Comparison of ENCODE assay signal across 8 mouse cellular contexts in genomic region chr8:123476911-123477736, GRCm38 (mm10). TPM values are rescaled to one million over a fixed set of nuclear protein-coding genes. Genes with fewer than 3 reads are reported as not detected.
DNase-seq lines count a peak whose midpoint lies in the region; ATAC-seq and TF ChIP-seq lines count a peak whose summit lies in the region.

No protein-coding gene starts in this region.

- DNase-seq in layer of hippocampus, adult 11-12 months (ENCODE audit: low spot score), result peak; percentile 28
- no peak for DNase-seq in layer of hippocampus, adult 9-10 months (ENCODE audit: low spot score)
- DNase-seq in MEL-GATA-1-ER (ENCODE audit: extremely low read depth, low read depth), result peak; percentile 43
- DNase-seq in thymus, postnatal 25 days, result peak; percentile 3
- DNase-seq in urinary bladder, postnatal 4 days (ENCODE audit: low spot score in 2 of 2), result no peak

- peak overlapping the region; percentile 84 for H3K27ac ChIP-seq in intestine, postnatal 0 days (ENCODE audit: low read depth, low read length)

- H3K4me2 ChIP-seq in intestine, postnatal 0 days (replicated peaks; ENCODE audit: low read depth), result peak overlapping the region; percentile 84

- peak; percentile 37 for ATAC-seq in erythroid progenitor cell, adult 5-6 weeks (replicated peaks; ENCODE audit: low FRiP score, poor library complexity, severe bottlenecking)
- peak; percentile 29 for ATAC-seq in intestine, postnatal 0 days
- ATAC-seq in megakaryocyte progenitor cell, adult 5-6 weeks (replicated peaks; ENCODE audit: poor library complexity), result peak; percentile 20

- 7% methylated on average over 34 of the region's 34 CpGs for WGBS in intestine, postnatal 0 days

- H3K4me1 ChIP-seq in intestine, postnatal 0 days (replicated peaks; ENCODE audit: control insufficient read depth, insufficient read depth, low read length), result peaks cover 8% of the 10 kb centered on the region; the same call in 1 of the 2 replicates

- no peak for TF ChIP-seq CTCF in intestine, postnatal 0 days (IDR thresholded peaks at IDR 0.05; ENCODE audit: low read depth)

- H3K4me3 ChIP-seq in intestine, postnatal 0 days (ENCODE audit: low read depth, low read length), result peak overlapping the region; percentile 89

- peak overlapping the region; percentile 81 for H3K9ac ChIP-seq in intestine, postnatal 0 days (ENCODE audit: low read depth, low read length)

- no peaks in the 10 kb centered on the region for H3K9me3 ChIP-seq in intestine, postnatal 0 days (ENCODE audit: control insufficient read depth)

- no peaks in the 10 kb centered on the region for H3K27me3 ChIP-seq in intestine, postnatal 0 days (replicated peaks; ENCODE audit: control insufficient read depth, insufficient read depth, low read length)

- H3K36me3 ChIP-seq in intestine, postnatal 0 days (ENCODE audit: control insufficient read depth, insufficient read depth), result peaks cover 18% of the 10 kb centered on the region; the same call in 1 of the 2 replicates

RNA-seq across cellular contexts. Expression of gene Afg3l1, which starts 0.6 kb away (rescaled TPM):
- 8.6 and 13.4 TPM in 2 replicates for total RNA-seq in erythroid progenitor cell, adult 5-6 weeks (2015; ENCODE audit: low replicate concordance)
- total RNA-seq in erythroid progenitor cell, adult 5-6 weeks (2017; ENCODE audit: low replicate concordance), result 6.5 and 9.6 TPM in 2 replicates
- 30.8 and 34.7 TPM in 2 replicates for polyA plus RNA-seq in intestine, postnatal 0 days (2015; fragmentation: Nextera tagmentation; extraction: Ambion mirVana)
- total RNA-seq in megakaryocyte progenitor cell, adult 5-6 weeks (2015), result 12.1 and 16.1 TPM in 2 replicates
- 20.9 and 21.9 TPM in 2 replicates for total RNA-seq in megakaryocyte progenitor cell, adult 5-6 weeks (2017)

RNA-seq across cellular contexts. Expression of gene Dbndd1, which starts 38.1 kb away (rescaled TPM):
- not detected in 2 replicates for total RNA-seq in erythroid progenitor cell, adult 5-6 weeks (2015; ENCODE audit: low replicate concordance)
- total RNA-seq in erythroid progenitor cell, adult 5-6 weeks (2017; ENCODE audit: low replicate concordance), result not detected in 2 replicates
- polyA plus RNA-seq in intestine, postnatal 0 days (2015; fragmentation: Nextera tagmentation; extraction: Ambion mirVana), result 0.87 and 0.93 TPM in 2 replicates
- not detected in 2 replicates for total RNA-seq in megakaryocyte progenitor cell, adult 5-6 weeks (2015)
- not detected in 2 replicates for total RNA-seq in megakaryocyte progenitor cell, adult 5-6 weeks (2017)

RNA-seq across cellular contexts. Expression of gene Gas8, which starts 41.5 kb away (rescaled TPM):
- total RNA-seq in erythroid progenitor cell, adult 5-6 weeks (2015; ENCODE audit: low replicate concordance), result not detected in 2 replicates
- 0.23 and 1.3 TPM in 2 replicates for total RNA-seq in erythroid progenitor cell, adult 5-6 weeks (2017; ENCODE audit: low replicate concordance)
- 6.8 TPM in 2 replicates for polyA plus RNA-seq in intestine, postnatal 0 days (2015; fragmentation: Nextera tagmentation; extraction: Ambion mirVana)
- total RNA-seq in megakaryocyte progenitor cell, adult 5-6 weeks (2015), result 3.1 and 3.2 TPM in 2 replicates
- 17.2 and 18.0 TPM in 2 replicates for total RNA-seq in megakaryocyte progenitor cell, adult 5-6 weeks (2017)

RNA-seq across cellular contexts. Expression of gene Def8, which starts 53.8 kb away (rescaled TPM):
- 8.8 and 15.1 TPM in 2 replicates for total RNA-seq in erythroid progenitor cell, adult 5-6 weeks (2015; ENCODE audit: low replicate concordance)
- total RNA-seq in erythroid progenitor cell, adult 5-6 weeks (2017; ENCODE audit: low replicate concordance), result 3.5 and 8.9 TPM in 2 replicates
- 16.6 and 18.4 TPM in 2 replicates for polyA plus RNA-seq in intestine, postnatal 0 days (2015; fragmentation: Nextera tagmentation; extraction: Ambion mirVana)
- 30.0 and 33.6 TPM in 2 replicates for total RNA-seq in megakaryocyte progenitor cell, adult 5-6 weeks (2015)
- total RNA-seq in megakaryocyte progenitor cell, adult 5-6 weeks (2017), result 47.5 and 63.1 TPM in 2 replicates

Comparison
In these comparisons a context has a peak if more than half of its experiments do, and no peak if none do; other contexts are left out.
1. DNase-seq: peak in layer of hippocampus, adult 11-12 months (single experiment), MEL-GATA-1-ER (single experiment) and thymus, postnatal 25 days (single experiment); none in layer of hippocampus, adult 9-10 months (single experiment) and urinary bladder, postnatal 4 days (0 of 2).
2. Peak in every context shown above with its lines, with median percentiles within 50 percentile points of each other: ATAC-seq.